Mouse (Mus musculus): ENCODE results near the gene Rnf151. TPM values are rescaled to one million over a fixed set of nuclear protein-coding genes. Genes with fewer than 3 reads are reported as not detected.

The Rnf151 gene
- polyA plus RNA-seq, 1 experiment from 2014 or later = 0.15 TPM

DNA sequence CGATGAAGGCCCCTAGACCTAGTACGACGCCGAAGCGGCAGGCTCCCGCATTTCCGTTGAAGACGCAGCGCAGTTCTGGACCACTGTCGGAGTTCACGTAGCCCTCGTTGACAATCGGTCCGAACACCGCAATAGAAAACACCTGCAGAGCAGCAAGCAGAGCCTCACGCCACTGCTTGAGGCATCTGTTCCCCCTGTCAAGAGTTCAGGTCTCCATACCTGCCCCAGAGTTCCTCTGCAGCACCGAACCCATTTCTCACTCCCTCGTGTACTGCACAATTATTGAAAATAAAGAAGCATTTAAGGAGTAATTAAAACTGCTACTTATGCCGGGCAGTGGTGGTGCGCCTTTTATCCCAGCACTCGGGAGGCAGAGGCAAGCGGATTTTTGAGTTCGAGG is 30.3 kb downstream of the Rnf151 start:
- Histone ChIP-seq H3K9ac (ENCODE audit: low read length) (peak overlapping the region; percentile 16; the same call in 1 of the 2 replicates), H3K4me1 (replicated peaks; ENCODE audit: control insufficient read depth, insufficient read depth, low read length) (peaks cover 11% of the 10 kb centered on the region), H3K9me3 (ENCODE audit: control insufficient read depth, low read length) (no peaks in the 10 kb centered on the region), H3K27me3 (replicated peaks; ENCODE audit: control insufficient read depth, insufficient read depth, low read length) (peaks cover 49% of the 10 kb centered on the region), H3K4me3 (ENCODE audit: low read depth, low read length) (peak overlapping the region; percentile 33), H3K4me2 (ENCODE audit: low read length) (peak overlapping the region; percentile 51), H3K36me3 (ENCODE audit: control insufficient read depth, insufficient read depth, low read length) (peaks cover 6% of the 10 kb centered on the region), H3K27ac (ENCODE audit: low read depth) (no peak overlapping the region)
- no peak for ATAC-seq (replicated peaks; ENCODE audit: low FRiP score, low TSS enrichment, low read depth)
- 22% methylated on average over 23 of the region's 23 CpGs for WGBS
- DNase-seq (ENCODE audit: low spot score) = no peak

GRCm38 (mm10) chr17:24687146-24687595 is 30.7 kb downstream of the Rnf151 start:
- Histone ChIP-seq H3K36me3 (ENCODE audit: control insufficient read depth, insufficient read depth, low read length) (peaks cover 4% of the 10 kb centered on the region; the same call in 1 of the 2 replicates), H3K9me3 (ENCODE audit: control insufficient read depth, low read length) (no peaks in the 10 kb centered on the region), H3K4me3 (ENCODE audit: low read depth, low read length) (peak overlapping the region; percentile 33), H3K27me3 (replicated peaks; ENCODE audit: control insufficient read depth, insufficient read depth, low read length) (peaks cover 49% of the 10 kb centered on the region), H3K4me2 (ENCODE audit: low read length) (peak overlapping the region; percentile 51), H3K27ac (ENCODE audit: low read depth) (no peak overlapping the region), H3K4me1 (replicated peaks; ENCODE audit: control insufficient read depth, insufficient read depth, low read length) (peaks cover 11% of the 10 kb centered on the region), H3K9ac (ENCODE audit: low read length) (peak overlapping the region; percentile 16; the same call in 1 of the 2 replicates)
- 2% methylated on average over 25 of the region's 25 CpGs for WGBS
- DNase-seq (ENCODE audit: low spot score) (peak; percentile 68), ATAC-seq (replicated peaks; ENCODE audit: low FRiP score, low TSS enrichment, low read depth) (peak; percentile 51; the same call in 1 of the 2 replicates)

DNA sequence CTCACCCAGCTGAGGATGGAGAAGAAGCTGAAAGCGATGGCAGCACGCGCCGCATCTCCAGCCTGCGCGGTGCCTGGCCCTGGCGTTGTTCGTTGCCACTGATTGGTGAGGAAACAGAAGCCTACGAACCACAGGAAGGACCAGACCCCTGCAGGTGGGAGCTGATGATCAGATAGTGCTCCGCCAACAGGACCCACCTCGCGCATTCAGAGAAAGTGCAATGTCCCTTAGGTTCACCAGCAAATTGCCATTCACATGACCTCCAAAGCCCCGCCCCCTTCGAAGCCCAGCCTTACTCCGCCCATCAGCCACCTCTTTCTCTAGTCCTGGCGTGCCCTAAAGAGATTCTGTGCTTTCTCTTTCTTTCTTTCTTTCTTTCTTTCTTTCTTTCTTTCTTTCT is 31.3 kb downstream of the Rnf151 start:
- Histone ChIP-seq H3K27ac (ENCODE audit: low read depth) (no peak overlapping the region), H3K36me3 (ENCODE audit: control insufficient read depth, insufficient read depth, low read length) (peaks cover 9% of the 10 kb centered on the region; the same call in 1 of the 2 replicates), H3K9ac (ENCODE audit: low read length) (no peak overlapping the region), H3K4me3 (ENCODE audit: low read depth, low read length) (0 out of 2 replicates have a peak overlapping the region, but pooled peaks have one; percentile 5), H3K4me1 (replicated peaks; ENCODE audit: control insufficient read depth, insufficient read depth, low read length) (peaks cover 11% of the 10 kb centered on the region), H3K9me3 (ENCODE audit: control insufficient read depth, low read length) (no peaks in the 10 kb centered on the region), H3K27me3 (replicated peaks; ENCODE audit: control insufficient read depth, insufficient read depth, low read length) (peaks cover 44% of the 10 kb centered on the region), H3K4me2 (ENCODE audit: low read length) (peak overlapping the region; percentile 18; the same call in 1 of the 2 replicates)
- DNase-seq (ENCODE audit: low spot score) = no peak
- WGBS = 29% methylated on average over 16 of the region's 16 CpGs
- ATAC-seq (replicated peaks; ENCODE audit: low FRiP score, low TSS enrichment, low read depth) = no peak; the same call in 1 of the 2 replicates

DNA sequence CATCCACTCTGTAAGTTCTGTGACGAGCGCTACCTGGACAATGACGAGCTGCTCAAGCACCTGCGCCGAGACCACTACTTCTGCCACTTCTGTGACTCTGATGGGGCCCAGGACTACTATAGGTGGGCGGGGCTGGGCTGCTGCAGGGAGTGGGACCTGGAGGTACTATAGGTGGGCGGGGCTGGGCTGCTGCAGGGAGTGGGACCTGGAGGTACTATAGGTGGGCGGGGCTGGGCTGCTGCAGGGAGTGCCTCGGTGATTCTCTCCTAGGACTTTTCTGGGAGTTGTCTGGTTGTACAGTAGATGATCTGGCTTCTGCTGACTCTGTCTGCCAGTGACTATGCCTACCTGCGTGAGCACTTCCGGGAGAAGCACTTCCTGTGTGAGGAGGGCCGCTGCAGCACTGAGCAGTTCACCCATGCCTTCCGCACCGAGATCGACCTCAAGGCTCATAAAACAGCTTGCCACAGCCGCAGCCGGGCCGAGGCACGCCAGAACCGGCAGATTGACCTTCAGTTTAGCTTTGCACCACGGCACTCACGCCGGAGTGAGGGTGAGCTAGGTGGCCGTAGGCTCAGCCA is 40.3 kb downstream of the Rnf151 start:
- no peaks in the 10 kb centered on the region for H3K27me3 ChIP-seq (replicated peaks; ENCODE audit: control insufficient read depth, insufficient read depth, low read length)
- H3K9ac ChIP-seq (ENCODE audit: low read length) = no peak overlapping the region
- no peak overlapping the region for H3K4me2 ChIP-seq (ENCODE audit: low read length)
- H3K36me3 ChIP-seq (ENCODE audit: control insufficient read depth, insufficient read depth, low read length) = peaks cover 58% of the 10 kb centered on the region
- ATAC-seq (replicated peaks; ENCODE audit: low FRiP score, low TSS enrichment, low read depth) = peak; percentile 67
- H3K9me3 ChIP-seq (ENCODE audit: control insufficient read depth, low read length) = no peaks in the 10 kb centered on the region
- 82% methylated on average over 24 of the region's 24 CpGs for WGBS
- H3K4me1 ChIP-seq (replicated peaks; ENCODE audit: control insufficient read depth, insufficient read depth, low read length) = no peaks in the 10 kb centered on the region; the same call in 1 of the 2 replicates
- no peak overlapping the region for H3K4me3 ChIP-seq (ENCODE audit: low read depth, low read length)
- no peak overlapping the region for H3K27ac ChIP-seq (ENCODE audit: low read depth)
- DNase-seq (ENCODE audit: low spot score) = no peak

DNA sequence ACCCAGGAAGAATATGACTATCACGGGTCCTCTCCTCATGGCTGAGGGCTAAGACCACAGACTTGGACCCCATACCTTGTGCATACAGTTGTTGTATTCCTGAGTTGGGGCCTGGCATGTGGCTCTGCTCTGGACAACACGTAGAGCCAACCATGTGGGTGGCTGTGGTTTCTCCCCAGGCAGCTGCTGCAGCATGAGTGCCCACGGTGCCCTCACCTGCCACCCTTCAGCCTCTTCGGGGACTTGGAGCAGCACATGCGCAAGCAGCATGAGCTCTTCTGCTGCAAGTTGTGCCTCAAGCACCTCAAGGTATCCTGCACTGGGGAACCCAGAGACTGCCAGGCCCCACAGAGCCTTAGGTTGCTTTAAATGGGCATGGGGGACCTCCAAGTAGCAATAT is 41.0 kb downstream of the Rnf151 start:
- 94% methylated on average over 5 of the region's 5 CpGs for WGBS
- Histone ChIP-seq H3K36me3 (ENCODE audit: control insufficient read depth, insufficient read depth, low read length) (peaks cover 54% of the 10 kb centered on the region), H3K9me3 (ENCODE audit: control insufficient read depth, low read length) (no peaks in the 10 kb centered on the region)

DNA sequence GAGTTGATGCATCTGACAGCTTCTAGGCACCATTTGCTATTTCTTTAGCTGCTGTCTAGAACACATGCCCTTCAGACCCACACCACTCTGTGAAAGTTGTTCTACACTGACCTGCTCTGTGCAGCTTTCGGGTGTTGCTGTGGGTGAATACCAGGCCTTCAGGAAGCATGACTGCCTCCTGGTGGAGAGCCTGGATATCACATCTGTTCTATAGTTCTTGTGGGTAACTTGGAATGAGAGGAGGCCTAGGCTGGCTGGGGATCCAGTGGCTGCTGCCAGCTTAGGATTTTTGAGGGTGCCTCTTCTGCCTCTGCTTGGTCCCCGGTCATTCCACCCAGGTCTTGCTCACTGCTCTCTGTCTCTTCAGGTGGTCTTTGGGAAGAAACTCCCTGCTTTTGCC is 41.7 kb downstream of the Rnf151 start:
- no peak overlapping the region for H3K9ac ChIP-seq (ENCODE audit: low read length)
- H3K27me3 ChIP-seq (replicated peaks; ENCODE audit: control insufficient read depth, insufficient read depth, low read length) = no peaks in the 10 kb centered on the region
- no peak overlapping the region for H3K27ac ChIP-seq (ENCODE audit: low read depth)
- no peaks in the 10 kb centered on the region for H3K9me3 ChIP-seq (ENCODE audit: control insufficient read depth, low read length)
- H3K4me2 ChIP-seq (ENCODE audit: low read length) = no peak overlapping the region
- peak; percentile 84 for DNase-seq (ENCODE audit: low spot score)
- peaks cover 47% of the 10 kb centered on the region for H3K36me3 ChIP-seq (ENCODE audit: control insufficient read depth, insufficient read depth, low read length)
- WGBS = 60% methylated on average over 2 of the region's 2 CpGs
- no peak for ATAC-seq (replicated peaks; ENCODE audit: low FRiP score, low TSS enrichment, low read depth)
- peaks cover 14% of the 10 kb centered on the region for H3K4me1 ChIP-seq (replicated peaks; ENCODE audit: control insufficient read depth, insufficient read depth, low read length)
- no peak overlapping the region for H3K4me3 ChIP-seq (ENCODE audit: low read depth, low read length)

More for the DNA sequence above, 41.0 kb downstream of the Rnf151 start:
- Histone ChIP-seq H3K9ac (ENCODE audit: low read length) (no peak overlapping the region), H3K27ac (ENCODE audit: low read depth) (no peak overlapping the region), H3K4me2 (ENCODE audit: low read length) (no peak overlapping the region), H3K4me3 (ENCODE audit: low read depth, low read length) (no peak overlapping the region), H3K4me1 (replicated peaks; ENCODE audit: control insufficient read depth, insufficient read depth, low read length) (peaks cover 7% of the 10 kb centered on the region), H3K27me3 (replicated peaks; ENCODE audit: control insufficient read depth, insufficient read depth, low read length) (no peaks in the 10 kb centered on the region)
- DNase-seq (ENCODE audit: low spot score) (no peak), ATAC-seq (replicated peaks; ENCODE audit: low FRiP score, low TSS enrichment, low read depth) (no peak)

GRCm38 (mm10) chr17:24674277-24674676 is 43.6 kb downstream of the Rnf151 start:
- Histone ChIP-seq H3K4me1 (replicated peaks; ENCODE audit: control insufficient read depth, insufficient read depth, low read length) (peaks cover 23% of the 10 kb centered on the region), H3K4me3 (ENCODE audit: low read depth, low read length) (no peak overlapping the region), H3K4me2 (ENCODE audit: low read length) (no peak overlapping the region), H3K9me3 (ENCODE audit: control insufficient read depth, low read length) (no peaks in the 10 kb centered on the region), H3K27me3 (replicated peaks; ENCODE audit: control insufficient read depth, insufficient read depth, low read length) (no peaks in the 10 kb centered on the region), H3K9ac (ENCODE audit: low read length) (no peak overlapping the region), H3K27ac (ENCODE audit: low read depth) (no peak overlapping the region), H3K36me3 (ENCODE audit: control insufficient read depth, insufficient read depth, low read length) (peaks cover 28% of the 10 kb centered on the region)
- WGBS = 85% methylated on average over 7 of the region's 7 CpGs
- ATAC-seq (replicated peaks; ENCODE audit: low FRiP score, low TSS enrichment, low read depth) = no peak
- DNase-seq (ENCODE audit: low spot score) = no peak

DNA sequence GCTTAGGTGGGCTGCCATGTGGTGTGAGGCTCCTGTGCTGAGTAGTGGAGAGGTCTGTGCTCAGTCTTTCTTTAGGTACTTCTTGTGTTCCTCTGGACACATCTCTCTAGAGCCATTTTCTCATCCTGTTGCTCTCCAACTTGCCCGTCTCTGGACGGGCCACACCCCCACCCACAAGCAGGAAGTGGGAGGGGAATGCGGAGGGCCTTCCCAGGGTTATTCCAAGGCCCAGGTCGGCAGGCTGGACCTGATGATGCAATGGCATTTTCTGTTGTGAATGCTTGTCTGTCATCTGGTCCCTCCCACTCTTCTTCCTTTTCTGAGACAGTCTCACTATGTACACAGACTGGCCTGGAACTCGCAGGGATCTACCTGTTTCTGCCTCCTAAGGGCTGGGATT is 45.7 kb downstream of the Rnf151 start:
- ATAC-seq (replicated peaks; ENCODE audit: low FRiP score, low TSS enrichment, low read depth) (no peak), DNase-seq (ENCODE audit: low spot score) (no peak)
- no peak overlapping the region for H3K4me3 ChIP-seq (ENCODE audit: low read depth, low read length)
- no peak overlapping the region for H3K27ac ChIP-seq (ENCODE audit: low read depth)
- H3K4me1 ChIP-seq (replicated peaks; ENCODE audit: control insufficient read depth, insufficient read depth, low read length) = peaks cover 26% of the 10 kb centered on the region
- peaks cover 6% of the 10 kb centered on the region for H3K36me3 ChIP-seq (ENCODE audit: control insufficient read depth, insufficient read depth, low read length)
- H3K4me2 ChIP-seq (ENCODE audit: low read length) = peak overlapping the region; percentile 20
- no peaks in the 10 kb centered on the region for H3K27me3 ChIP-seq (replicated peaks; ENCODE audit: control insufficient read depth, insufficient read depth, low read length)
- 0 out of 2 replicates have a peak overlapping the region, but pooled peaks have one; percentile 6 for H3K9ac ChIP-seq (ENCODE audit: low read length)
- H3K9me3 ChIP-seq (ENCODE audit: control insufficient read depth, low read length) = no peaks in the 10 kb centered on the region
- WGBS = 15% methylated on average over 5 of the region's 5 CpGs

DNA sequence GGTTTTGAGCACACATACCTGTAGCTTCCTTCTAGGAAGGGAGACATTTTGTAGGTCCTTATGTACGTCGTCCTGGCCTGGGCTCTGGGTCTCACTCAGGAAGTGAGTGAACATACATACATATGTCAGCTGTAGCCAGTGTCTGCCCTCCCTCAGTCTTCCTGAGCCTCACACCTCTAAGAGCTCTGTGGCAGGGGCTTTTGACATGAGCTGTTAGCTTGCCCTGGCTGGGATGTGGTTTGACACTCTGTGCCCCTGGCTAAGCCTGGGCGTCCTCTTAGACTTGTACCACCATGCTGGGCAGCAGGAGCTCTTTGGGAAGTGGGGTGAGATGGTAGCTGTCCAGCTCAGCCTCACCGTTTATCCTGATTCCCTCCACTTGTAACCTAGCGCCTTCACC is 46.5 kb downstream of the Rnf151 start:
- DNase-seq (ENCODE audit: low spot score) = no peak
- 70% methylated on average over 5 of the region's 5 CpGs for WGBS
- Histone ChIP-seq H3K36me3 (ENCODE audit: control insufficient read depth, insufficient read depth, low read length) (no peaks in the 10 kb centered on the region), H3K27me3 (replicated peaks; ENCODE audit: control insufficient read depth, insufficient read depth, low read length) (no peaks in the 10 kb centered on the region), H3K4me1 (replicated peaks; ENCODE audit: control insufficient read depth, insufficient read depth, low read length) (peaks cover 26% of the 10 kb centered on the region), H3K9me3 (ENCODE audit: control insufficient read depth, low read length) (no peaks in the 10 kb centered on the region), H3K27ac (ENCODE audit: low read depth) (no peak overlapping the region), H3K4me3 (ENCODE audit: low read depth, low read length) (no peak overlapping the region), H3K4me2 (ENCODE audit: low read length) (peak overlapping the region; percentile 92), H3K9ac (ENCODE audit: low read length) (no peak overlapping the region)
- no peak for ATAC-seq (replicated peaks; ENCODE audit: low FRiP score, low TSS enrichment, low read depth)

Data from intestine, embryonic 14.5 days (tissue).